Mouse (Mus musculus): ENCODE results near the gene Zfyve27.

Gene Zfyve27

GRCm38 (mm10) chr19:42179356-42179755 lies 15.6 kb downstream of the Zfyve27 start:
- DNase-seq (ENCODE audit: low spot score), result no peak

- no peak for DNase-seq (ENCODE audit: low spot score)
Observed at GRCm38 (mm10) chr19:42182673-42183072, 18.9 kb downstream of the Zfyve27 start.

- DNase-seq (ENCODE audit: low spot score), result no peak
Observed at GRCm38 (mm10) chr19:42189735-42190134, 26.0 kb downstream of the Zfyve27 start.

- no peak for DNase-seq (ENCODE audit: low spot score)
Observed at GRCm38 (mm10) chr19:42190494-42190893, 26.7 kb downstream of the Zfyve27 start.

- DNase-seq (ENCODE audit: low spot score), result no peak
Observed at GRCm38 (mm10) chr19:42193311-42193710, 29.6 kb downstream of the Zfyve27 start.

- no peak for DNase-seq (ENCODE audit: low spot score)
Observed at GRCm38 (mm10) chr19:42196378-42196777, 32.6 kb downstream of the Zfyve27 start.

GRCm38 (mm10) chr19:42197066-42197465 lies 33.3 kb downstream of the Zfyve27 start:
- DNase-seq (ENCODE audit: low spot score), result no peak

- DNase-seq (ENCODE audit: low spot score), result no peak
Observed at GRCm38 (mm10) chr19:42198026-42198425, 34.3 kb downstream of the Zfyve27 start.

- no peak for DNase-seq (ENCODE audit: low spot score)
Observed at GRCm38 (mm10) chr19:42201696-42202381, 38.1 kb downstream of the Zfyve27 start, which contains the start of gene Sfrp5. TSS of gene Sfrp5 (minus strand) at chr19:42202252.

- DNase-seq (ENCODE audit: low spot score), result no peak
Observed at GRCm38 (mm10) chr19:42202467-42202866, 38.7 kb downstream of the Zfyve27 start.

- DNase-seq (ENCODE audit: low spot score), result no peak
Observed at GRCm38 (mm10) chr19:42204306-42204705, 40.6 kb downstream of the Zfyve27 start.

- no peak for DNase-seq (ENCODE audit: low spot score)
Observed at GRCm38 (mm10) chr19:42205201-42205600, 41.5 kb downstream of the Zfyve27 start.

GRCm38 (mm10) chr19:42209485-42209884 lies 45.7 kb downstream of the Zfyve27 start:
- no peak for DNase-seq (ENCODE audit: low spot score)

- DNase-seq (ENCODE audit: low spot score), result no peak
Observed at GRCm38 (mm10) chr19:42209976-42210375, 46.2 kb downstream of the Zfyve27 start.

GRCm38 (mm10) chr19:42211936-42212335 lies 48.2 kb downstream of the Zfyve27 start:
- DNase-seq (ENCODE audit: low spot score), result no peak

GRCm38 (mm10) chr19:42214601-42215000 lies 50.9 kb downstream of the Zfyve27 start:
- no peak for DNase-seq (ENCODE audit: low spot score)

GRCm38 (mm10) chr19:42216699-42217373 lies 53.1 kb downstream of the Zfyve27 start:
- DNase-seq (ENCODE audit: low spot score), result no peak

GRCm38 (mm10) chr19:42217374-42217763 lies 53.6 kb downstream of the Zfyve27 start:
- no peak for DNase-seq (ENCODE audit: low spot score)

GRCm38 (mm10) chr19:42226451-42226850 lies 62.7 kb downstream of the Zfyve27 start:
- DNase-seq (ENCODE audit: low spot score), result no peak

- no peak for DNase-seq (ENCODE audit: low spot score)
Observed at GRCm38 (mm10) chr19:42229499-42230287, 65.9 kb downstream of the Zfyve27 start.

GRCm38 (mm10) chr19:42230288-42230568 lies 66.5 kb downstream of the Zfyve27 start:
- DNase-seq (ENCODE audit: low spot score), result no peak

GRCm38 (mm10) chr19:42230986-42231385 lies 67.2 kb downstream of the Zfyve27 start:
- DNase-seq (ENCODE audit: low spot score), result peak; percentile 9
